Mouse (Mus musculus): Measurements from ENCODE around the gene Gm20708. TPM values are rescaled to one million over a fixed set of nuclear protein-coding genes. Genes with fewer than 3 reads are reported as not detected.

The Gm20708 gene
- polyA plus RNA-seq, 1 experiment from 2014 or later = not detected

- Histone ChIP-seq H3K4me2 (ENCODE audit: low read depth) (no peak overlapping the region), H3K36me3 (ENCODE audit: control insufficient read depth, insufficient read depth, low read length) (no peaks in the 10 kb centered on the region; the same call in 1 of the 2 replicates), H3K9ac (ENCODE audit: low read length) (no peak overlapping the region), H3K27ac (ENCODE audit: low read depth, low read length) (no peak overlapping the region), H3K9me3 (ENCODE audit: control insufficient read depth, low read length) (no peaks in the 10 kb centered on the region), H3K4me1 (ENCODE audit: control insufficient read depth, insufficient read depth, low read length) (no peaks in the 10 kb centered on the region; the same call in 1 of the 2 replicates), H3K4me3 (ENCODE audit: low read depth, low read length) (no peak overlapping the region), H3K27me3 (ENCODE audit: control insufficient read depth, insufficient read depth, low read length) (no peaks in the 10 kb centered on the region)
- peak; percentile 27 for DNase-seq (ENCODE audit: low spot score)
- 76% methylated on average over 7 of the region's 7 CpGs for WGBS
- no peak for ATAC-seq (ENCODE audit: insufficient read depth, low FRiP score, low TSS enrichment)
Measured at GRCm38 (mm10) chr11:117769683-117770047, 39.8 kb upstream of the Gm20708 start.

- Histone ChIP-seq H3K4me1 (ENCODE audit: control insufficient read depth, insufficient read depth, low read length) (no peaks in the 10 kb centered on the region; the same call in 1 of the 2 replicates), H3K4me3 (ENCODE audit: low read depth, low read length) (no peak overlapping the region), H3K27ac (ENCODE audit: low read depth, low read length) (no peak overlapping the region), H3K9me3 (ENCODE audit: control insufficient read depth, low read length) (no peaks in the 10 kb centered on the region), H3K9ac (ENCODE audit: low read length) (no peak overlapping the region), H3K27me3 (ENCODE audit: control insufficient read depth, insufficient read depth, low read length) (no peaks in the 10 kb centered on the region), H3K36me3 (ENCODE audit: control insufficient read depth, insufficient read depth, low read length) (no peaks in the 10 kb centered on the region; the same call in 1 of the 2 replicates), H3K4me2 (ENCODE audit: low read depth) (no peak overlapping the region)
- 88% methylated on average over 10 of the region's 10 CpGs for WGBS
- no peak for ATAC-seq (ENCODE audit: insufficient read depth, low FRiP score, low TSS enrichment)
- no peak for DNase-seq (ENCODE audit: low spot score)
Measured at GRCm38 (mm10) chr11:117770407-117770806, 39.1 kb upstream of the Gm20708 start.

- Histone ChIP-seq H3K27ac (ENCODE audit: low read depth, low read length) (no peak overlapping the region), H3K36me3 (ENCODE audit: control insufficient read depth, insufficient read depth, low read length) (no peaks in the 10 kb centered on the region; the same call in 1 of the 2 replicates), H3K9ac (ENCODE audit: low read length) (no peak overlapping the region), H3K4me2 (ENCODE audit: low read depth) (no peak overlapping the region), H3K4me3 (ENCODE audit: low read depth, low read length) (no peak overlapping the region), H3K9me3 (ENCODE audit: control insufficient read depth, low read length) (no peaks in the 10 kb centered on the region), H3K27me3 (ENCODE audit: control insufficient read depth, insufficient read depth, low read length) (no peaks in the 10 kb centered on the region), H3K4me1 (ENCODE audit: control insufficient read depth, insufficient read depth, low read length) (no peaks in the 10 kb centered on the region; the same call in 1 of the 2 replicates)
- WGBS = 93% methylated on average over 7 of the region's 7 CpGs
- no peak for DNase-seq (ENCODE audit: low spot score)
- ATAC-seq (ENCODE audit: insufficient read depth, low FRiP score, low TSS enrichment) = no peak
Measured at GRCm38 (mm10) chr11:117772352-117772751, 37.1 kb upstream of the Gm20708 start.

- H3K36me3 ChIP-seq (ENCODE audit: control insufficient read depth, insufficient read depth, low read length) = no peaks in the 10 kb centered on the region; the same call in 1 of the 2 replicates
- H3K4me1 ChIP-seq (ENCODE audit: control insufficient read depth, insufficient read depth, low read length) = peaks cover 13% of the 10 kb centered on the region
- no peak overlapping the region for H3K27ac ChIP-seq (ENCODE audit: low read depth, low read length)
- no peak overlapping the region for H3K4me3 ChIP-seq (ENCODE audit: low read depth, low read length)
- WGBS = 93% methylated on average over 10 of the region's 10 CpGs
- ATAC-seq (ENCODE audit: insufficient read depth, low FRiP score, low TSS enrichment) (no peak), DNase-seq (ENCODE audit: low spot score) (no peak)
- H3K9me3 ChIP-seq (ENCODE audit: control insufficient read depth, low read length) = no peaks in the 10 kb centered on the region
- no peaks in the 10 kb centered on the region for H3K27me3 ChIP-seq (ENCODE audit: control insufficient read depth, insufficient read depth, low read length)
- no peak overlapping the region for H3K4me2 ChIP-seq (ENCODE audit: low read depth)
- no peak overlapping the region for H3K9ac ChIP-seq (ENCODE audit: low read length)
Measured at GRCm38 (mm10) chr11:117774925-117775324, 34.5 kb upstream of the Gm20708 start.

- Histone ChIP-seq H3K9ac (ENCODE audit: low read length) (no peak overlapping the region), H3K4me2 (ENCODE audit: low read depth) (no peak overlapping the region), H3K9me3 (ENCODE audit: control insufficient read depth, low read length) (no peaks in the 10 kb centered on the region), H3K4me1 (ENCODE audit: control insufficient read depth, insufficient read depth, low read length) (peaks cover 19% of the 10 kb centered on the region), H3K36me3 (ENCODE audit: control insufficient read depth, insufficient read depth, low read length) (no peaks in the 10 kb centered on the region; the same call in 1 of the 2 replicates), H3K4me3 (ENCODE audit: low read depth, low read length) (no peak overlapping the region), H3K27ac (ENCODE audit: low read depth, low read length) (no peak overlapping the region), H3K27me3 (ENCODE audit: control insufficient read depth, insufficient read depth, low read length) (no peaks in the 10 kb centered on the region)
- DNase-seq (ENCODE audit: low spot score) (no peak), ATAC-seq (ENCODE audit: insufficient read depth, low FRiP score, low TSS enrichment) (no peak)
- WGBS = 95% methylated on average over 11 of the region's 13 CpGs
Measured at GRCm38 (mm10) chr11:117775540-117775939, 33.9 kb upstream of the Gm20708 start.

GRCm38 (mm10) chr11:117776085-117776792 is 33.2 kb upstream of the Gm20708 start:
- no peaks in the 10 kb centered on the region; the same call in 1 of the 2 replicates for H3K36me3 ChIP-seq (ENCODE audit: control insufficient read depth, insufficient read depth, low read length)
- no peak for DNase-seq (ENCODE audit: low spot score)
- no peak overlapping the region for H3K4me3 ChIP-seq (ENCODE audit: low read depth, low read length)
- ATAC-seq (ENCODE audit: insufficient read depth, low FRiP score, low TSS enrichment) = no peak
- 83% methylated on average over 14 of the region's 14 CpGs for WGBS
- no peak overlapping the region for H3K9ac ChIP-seq (ENCODE audit: low read length)
- H3K27me3 ChIP-seq (ENCODE audit: control insufficient read depth, insufficient read depth, low read length) = 0 out of 2 replicates have a peak, but pooled peaks cover 4% of the 10 kb centered on the region
- H3K27ac ChIP-seq (ENCODE audit: low read depth, low read length) = no peak overlapping the region
- H3K4me2 ChIP-seq (ENCODE audit: low read depth) = no peak overlapping the region
- H3K9me3 ChIP-seq (ENCODE audit: control insufficient read depth, low read length) = no peaks in the 10 kb centered on the region
- peaks cover 26% of the 10 kb centered on the region for H3K4me1 ChIP-seq (ENCODE audit: control insufficient read depth, insufficient read depth, low read length)

GRCm38 (mm10) chr11:117777111-117777510 is 32.4 kb upstream of the Gm20708 start:
- WGBS = 89% methylated on average over 5 of the region's 5 CpGs
- DNase-seq (ENCODE audit: low spot score) (no peak), ATAC-seq (ENCODE audit: insufficient read depth, low FRiP score, low TSS enrichment) (no peak)
- Histone ChIP-seq H3K27ac (ENCODE audit: low read depth, low read length) (no peak overlapping the region), H3K36me3 (ENCODE audit: control insufficient read depth, insufficient read depth, low read length) (no peaks in the 10 kb centered on the region; the same call in 1 of the 2 replicates), H3K9me3 (ENCODE audit: control insufficient read depth, low read length) (no peaks in the 10 kb centered on the region), H3K9ac (ENCODE audit: low read length) (no peak overlapping the region), H3K4me2 (ENCODE audit: low read depth) (no peak overlapping the region), H3K4me3 (ENCODE audit: low read depth, low read length) (no peak overlapping the region), H3K4me1 (ENCODE audit: control insufficient read depth, insufficient read depth, low read length) (peaks cover 26% of the 10 kb centered on the region), H3K27me3 (ENCODE audit: control insufficient read depth, insufficient read depth, low read length) (peaks cover 10% of the 10 kb centered on the region)

- H3K27ac ChIP-seq (ENCODE audit: low read depth, low read length) = no peak overlapping the region
- H3K4me2 ChIP-seq (ENCODE audit: low read depth) = no peak overlapping the region
- no peak overlapping the region for H3K9ac ChIP-seq (ENCODE audit: low read length)
- DNase-seq (ENCODE audit: low spot score) (no peak), ATAC-seq (ENCODE audit: insufficient read depth, low FRiP score, low TSS enrichment) (no peak)
- no peaks in the 10 kb centered on the region for H3K9me3 ChIP-seq (ENCODE audit: control insufficient read depth, low read length)
- H3K4me1 ChIP-seq (ENCODE audit: control insufficient read depth, insufficient read depth, low read length) = peaks cover 26% of the 10 kb centered on the region
- H3K36me3 ChIP-seq (ENCODE audit: control insufficient read depth, insufficient read depth, low read length) = no peaks in the 10 kb centered on the region; the same call in 1 of the 2 replicates
- peaks cover 11% of the 10 kb centered on the region for H3K27me3 ChIP-seq (ENCODE audit: control insufficient read depth, insufficient read depth, low read length)
- WGBS = 98% methylated on average over 11 of the region's 11 CpGs
- no peak overlapping the region for H3K4me3 ChIP-seq (ENCODE audit: low read depth, low read length)
Measured at GRCm38 (mm10) chr11:117778031-117778430, 31.4 kb upstream of the Gm20708 start.
